ENCODE assay signal across 20 mouse cellular contexts in genomic region chr1:87851344-87851743, GRCm38 (mm10). TPM values are rescaled to one million over a fixed set of nuclear protein-coding genes. Genes with fewer than 3 reads are reported as not detected.
A peak's percentile ranks its signal among the peaks of the same experiment; 100 is the strongest.
DNase-seq lines count a peak whose midpoint lies in the region; TF ChIP-seq lines count a peak whose summit lies in the region.
"Had no signal": no experiment of that assay in that cellular context is flagged by ENCODE, and none has a peak within 500 bp of the region (broad histone marks: within the 10 kb centered on the region; RNA-seq: fewer than 3 reads in every experiment).

No protein-coding gene starts in this region.

- H3K27me3 ChIP-seq in thymus, adult 2 months (ENCODE audit: control insufficient read depth, insufficient read depth, low read length), result no peaks in the 10 kb centered on the region
- H3K27me3 ChIP-seq: embryonic facial prominence, embryonic 15.5 days; forebrain, embryonic 15.5 days; heart, embryonic 13.5 days; hindbrain, embryonic 12.5 days; Patski had no signal

- H3K4me1 ChIP-seq in thymus, adult 2 months (replicated peaks; ENCODE audit: control insufficient read depth, insufficient read depth, low read length), result peaks cover 49% of the 10 kb centered on the region
- H3K4me1 ChIP-seq in brown adipose tissue, adult 24 weeks (ENCODE audit: control insufficient read depth, insufficient read depth, insufficient read length, low read length), result peaks cover 51% of the 10 kb centered on the region

- TF ChIP-seq POLR2A in thymus, adult 2 months (IDR thresholded peaks at IDR 0.05; ENCODE audit: control insufficient read depth, extremely low read depth, insufficient read depth, low read length, poor library complexity), result no peak

- intact Hi-C loops in left cerebral cortex, postnatal 10 days (cut with DNase I), result loop anchor here (5.0 kb wide), 1 partner anchor 71 kb away; no protein-coding TSS in a partner anchor

- no peak overlapping the region for H3K4me3 ChIP-seq in thymus, adult 2 months (ENCODE audit: control insufficient read depth, insufficient read depth, low read length)
- H3K4me3 ChIP-seq in brown adipose tissue, adult 24 weeks (ENCODE audit: insufficient read depth, low read depth, low read length), result no peak overlapping the region
- H3K4me3 ChIP-seq: embryonic facial prominence, embryonic 15.5 days; erythroblast, embryonic 14.5 days; forebrain, embryonic 15.5 days; heart, embryonic 13.5 days; hindbrain, embryonic 12.5 days had no signal

- H3K27ac ChIP-seq in thymus, adult 2 months (ENCODE audit: control insufficient read depth, insufficient read depth, low read length), result peak overlapping the region; percentile 45; the same call in 1 of the 2 replicates
- peak overlapping the region; percentile 27 for H3K27ac ChIP-seq in brown adipose tissue, adult 24 weeks (replicated peaks; ENCODE audit: low read depth, low read length)
- H3K27ac ChIP-seq: embryonic facial prominence, embryonic 15.5 days; forebrain, embryonic 15.5 days; heart, embryonic 13.5 days; hindbrain, embryonic 12.5 days had no signal

- TF ChIP-seq CTCF in thymus, adult 2 months (IDR thresholded peaks at IDR 0.05; ENCODE audit: borderline replicate concordance, control insufficient read depth, extremely low read depth, insufficient read depth, low read length, poor library complexity), result no peak

- 79% methylated on average over 3 of the region's 3 CpGs for WGBS in thymus, adult 2 months

- peak; percentile 38 for DNase-seq in thymus, adult 2 months
- DNase-seq in thymus, adult 18-20 months, result no peak
- DNase-seq in T-cell, adult 2 months (ENCODE audit: low spot score), result peak; percentile 29
- no peak for DNase-seq in embryo, embryonic 11 days
- no peak for DNase-seq in kidney, adult 18-20 months
- no peak for DNase-seq in left cerebral cortex, postnatal 10 days (ENCODE audit: extremely low spot score in 1 of 2, low spot score in 2 of 2)
- DNase-seq: adrenal gland, adult 8-10 months; adrenal gland, postnatal 36 days; cerebellum, adult 18-20 months; cerebellum, postnatal 10 days; gastrocnemius, postnatal 10 days; heart, postnatal 4 days; kidney, adult 11 months had no signal

- no peaks in the 10 kb centered on the region for H3K36me3 ChIP-seq in thymus, adult 2 months (ENCODE audit: control insufficient read depth, insufficient read depth, low read length)
- H3K36me3 ChIP-seq: embryonic facial prominence, embryonic 15.5 days; forebrain, embryonic 15.5 days; heart, embryonic 13.5 days; hindbrain, embryonic 12.5 days had no signal

RNA-seq across cellular contexts. Expression of gene Dgkd, which starts 1.7 kb away (rescaled TPM):
- polyA plus RNA-seq in thymus, adult 2 months (2012; rRNA removed), result 182 and 189 TPM in 2 replicates
- polyA plus RNA-seq in brown adipose tissue, adult 24 weeks (2012; ENCODE audit: insufficient read depth, insufficient read length, missing spikeins), result 59.1 and 61.6 TPM in 2 replicates
- total RNA-seq in left cerebral cortex, postnatal 10 days (2021), result 100 to 1,000 TPM; 140 to 160 TPM

RNA-seq across cellular contexts. Expression of gene Sag, which starts 47.9 kb away (rescaled TPM):
- polyA plus RNA-seq in thymus, adult 2 months (2012; rRNA removed), result 1.9 and 2.0 TPM in 2 replicates
- polyA plus RNA-seq in brown adipose tissue, adult 24 weeks (2012; ENCODE audit: insufficient read depth, insufficient read length, missing spikeins), result 0.59 and 1.4 TPM in 2 replicates
- 1 to 10 TPM; 1.5 to 1.9 TPM for total RNA-seq in left cerebral cortex, postnatal 10 days (2021)
- polyA plus RNA-seq: erythroblast, embryonic 14.5 days had no signal

Comparison
In these comparisons a context has a peak if more than half of its experiments do, and no peak if none do; other contexts are left out.
1. DNase-seq: peak in thymus, adult 2 months (single experiment) and T-cell, adult 2 months (single experiment); none in thymus, adult 18-20 months (0 of 2), embryo, embryonic 11 days (single experiment), kidney, adult 18-20 months (single experiment) and left cerebral cortex, postnatal 10 days (0 of 2).